Comparison of ENCODE assay signal across 29 mouse cellular contexts in the genomic region with DNA sequence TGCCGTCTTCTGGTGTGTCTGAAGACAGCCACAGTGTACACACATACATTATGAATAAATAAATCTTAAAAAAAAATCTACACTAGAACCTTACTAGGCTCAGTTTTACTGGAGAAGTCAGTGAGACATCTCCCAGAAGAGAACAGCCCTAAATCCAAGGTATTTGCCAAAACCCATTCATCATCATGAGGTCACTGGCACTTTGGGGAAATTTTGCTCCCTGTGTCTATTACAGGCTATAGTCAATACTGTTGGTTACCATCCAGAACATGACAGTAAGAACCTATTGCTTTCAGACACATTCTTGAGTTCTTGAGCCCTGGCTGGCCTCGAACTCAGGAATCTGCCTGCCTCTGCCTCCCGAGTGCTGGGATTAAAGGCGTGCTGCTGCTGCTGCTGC.
"Had no signal": no experiment of that assay in that cellular context is flagged by ENCODE, and none has a peak within 500 bp of the region (broad histone marks: within the 10 kb centered on the region; RNA-seq: fewer than 3 reads in every experiment).

No protein-coding gene starts in this region.

- H3K4me3 ChIP-seq: heart, adult 2 months; heart, embryonic 13.5 days; heart, embryonic 15.5 days; hindbrain, embryonic 10.5 days; hindbrain, embryonic 12.5 days; intestine, embryonic 15.5 days; layer of hippocampus, adult 2 months; left cerebral cortex, adult 2 months; limb, embryonic 10.5 days; limb, embryonic 12.5 days; liver, embryonic 13.5 days; liver, embryonic 15.5 days had no signal

- H3K9ac ChIP-seq: heart, embryonic 13.5 days; heart, embryonic 15.5 days; hindbrain, embryonic 12.5 days; hindbrain, embryonic 14.5 days; intestine, embryonic 15.5 days; limb, embryonic 12.5 days; liver, embryonic 13.5 days; liver, embryonic 15.5 days; liver, postnatal 0 days had no signal

- ATAC-seq: hindbrain, embryonic 16.5 days; inflammation-experienced regulatory T-cells, adult 6 months; intestine, embryonic 15.5 days; intestine, postnatal 0 days; liver, postnatal 0 days had no signal

- H3K36me3 ChIP-seq: hindbrain, embryonic 12.5 days; liver, embryonic 15.5 days had no signal

- H3K27me3 ChIP-seq: heart, embryonic 13.5 days; heart, embryonic 15.5 days; hindbrain, embryonic 12.5 days; intestine, embryonic 15.5 days; limb, embryonic 12.5 days; liver, embryonic 13.5 days; liver, embryonic 15.5 days had no signal

- DNase-seq: gastrocnemius, postnatal 10 days; gastrocnemius, postnatal 25 days; heart, adult 2 months; heart, postnatal 14 days; heart, postnatal 36 days; kidney, adult 18-20 months; kidney, adult 8-10 months; kidney, postnatal 10 days; kidney, postnatal 25 days; kidney, postnatal 4 days; liver; liver, embryonic 13.5 days; liver, postnatal 0 days had no signal

- H3K4me2 ChIP-seq: heart, embryonic 11.5 days; heart, embryonic 13.5 days; heart, embryonic 15.5 days; hindbrain, embryonic 12.5 days; hindbrain, embryonic 14.5 days; intestine, embryonic 15.5 days; limb, embryonic 12.5 days; liver, embryonic 11.5 days; liver, embryonic 13.5 days; liver, embryonic 15.5 days had no signal

- H3K4me1 ChIP-seq: heart, embryonic 13.5 days; heart, embryonic 15.5 days; hindbrain, embryonic 12.5 days; intestine, embryonic 15.5 days; limb, embryonic 10.5 days; limb, embryonic 12.5 days; liver, embryonic 13.5 days; liver, embryonic 15.5 days had no signal

- H3K9me3 ChIP-seq: heart, embryonic 13.5 days; heart, embryonic 15.5 days; hindbrain, embryonic 10.5 days; hindbrain, embryonic 12.5 days; intestine, embryonic 15.5 days; limb, embryonic 10.5 days; limb, embryonic 12.5 days; liver, embryonic 13.5 days; liver, embryonic 15.5 days had no signal

- H3K27ac ChIP-seq: heart, adult 2 months; heart, embryonic 13.5 days; heart, embryonic 15.5 days; hindbrain, embryonic 10.5 days; hindbrain, embryonic 12.5 days; hindbrain, embryonic 14.5 days; intestine, embryonic 15.5 days; layer of hippocampus, adult 2 months; left cerebral cortex, adult 2 months; limb, embryonic 10.5 days; limb, embryonic 12.5 days; liver, embryonic 13.5 days; liver, embryonic 15.5 days had no signal
